Mouse (Mus musculus) limb, embryonic 10.5 days (tissue): Measurements from ENCODE around the gene Olfr175-ps1. TPM values are rescaled to one million over a fixed set of nuclear protein-coding genes. Genes with fewer than 3 reads are reported as not detected.

Experiments
- DNase-seq: peaks from one replicate; pipeline ENCODE4 v3.0.0-alpha.2; 2017; ENCODE audit warnings: low spot score
- H3K27ac ChIP-seq: fragments of 300-500 bp; sonication (generic); 2 replicates; pipeline ENCODE4 v1.5.1; 2016; ENCODE audit warnings: mild to moderate bottlenecking
- H3K27me3 ChIP-seq: fragments of 300-500 bp; sonication (generic); 2 replicates; pipeline ENCODE4 v1.6.1; 2016; ENCODE audit warnings: low read depth, mild to moderate bottlenecking; ENCODE audit not compliant: poor library complexity, severe bottlenecking
- H3K36me3 ChIP-seq: fragments of 300-500 bp; sonication (generic); 2 replicates; pipeline ENCODE4 v1.6.1; 2016; ENCODE audit warnings: mild to moderate bottlenecking, moderate library complexity
- H3K4me1 ChIP-seq: fragments of 300-500 bp; sonication (generic); 2 replicates; pipeline ENCODE4 v1.6.1; 2016
- H3K4me3 ChIP-seq: fragments of 300-500 bp; sonication (generic); 2 replicates; pipeline ENCODE4 v1.5.1; 2016; ENCODE audit warnings: mild to moderate bottlenecking, moderate library complexity
- H3K9me3 ChIP-seq: fragments of 300-500 bp; sonication (generic); replicated peaks from 2 replicates; pipeline ENCODE4 v1.6.1; 2016; ENCODE audit warnings: mild to moderate bottlenecking
- WGBS: fragments of 180-500 bp; shearing (Covaris S2); methylation state at CpG from one replicate; pipeline ENCODE4 v1.1.7; 2016; 5-methylcytosine and 5-hydroxymethylcytosine counted together
- polyA plus RNA-seq: library from polyadenylated mRNA; unstranded; fragments of >200 nt; fragmentation: Nextera tagmentation; extraction: Ambion mirVana; gene quantifications from 2 replicates; pipeline ENCODE4 v1.2.1, GENCODE M21; 2016

The Olfr175-ps1 gene
- not detected in 2 replicates for polyA plus RNA-seq

DNA sequence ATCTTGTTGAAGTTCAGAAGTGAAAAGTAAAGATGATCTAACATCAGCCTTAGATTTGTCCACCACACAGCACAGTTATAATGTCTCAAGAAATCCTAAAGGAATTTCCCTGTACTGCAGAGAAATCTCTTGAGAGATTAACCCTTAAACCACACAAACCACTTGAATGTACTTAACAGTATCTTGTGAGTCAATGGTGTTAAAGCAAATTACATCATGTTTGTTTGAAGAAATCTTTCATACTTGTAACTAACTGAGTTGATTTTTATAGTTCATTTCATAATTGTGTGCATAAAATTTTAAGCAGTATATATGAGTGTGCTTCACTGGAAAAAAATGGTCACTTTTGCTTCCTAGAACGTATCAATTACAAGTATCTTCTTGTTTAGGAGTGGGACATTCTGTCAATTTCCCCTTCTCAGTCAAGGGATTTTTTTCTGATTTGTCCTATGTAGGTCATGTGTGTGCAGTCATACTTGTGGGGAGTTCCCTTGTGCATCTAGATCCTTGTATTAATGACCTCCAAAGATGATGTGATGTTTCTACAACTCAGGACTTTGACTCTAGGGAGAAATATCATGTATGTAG lies at the start of gene Olfr175-ps1:
Gene Olfr175-ps1, minus strand, starts transcription at position 51 of the 588 bp plus-strand sequence.
- DNase-seq = no peak
- WGBS = 83% methylated on average over 1 of the region's 1 CpGs

DNA sequence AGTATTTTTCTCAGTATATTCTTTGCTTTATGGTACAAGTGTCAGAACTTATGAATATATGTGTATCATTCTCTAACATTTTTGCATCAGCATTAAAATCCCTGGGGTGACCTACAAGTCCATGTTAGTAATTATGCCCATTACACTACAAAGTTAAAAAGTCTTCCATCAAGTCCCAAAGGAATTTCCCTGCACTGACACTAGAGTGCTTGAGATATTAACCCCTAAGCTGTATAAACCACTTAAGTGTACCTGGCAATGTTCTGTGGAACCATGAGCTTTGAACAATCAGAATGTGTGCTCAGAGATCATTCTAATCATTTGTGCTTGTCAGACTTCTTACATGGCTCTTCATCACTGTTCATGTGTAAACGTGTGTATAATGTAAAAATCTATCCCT lies 48.1 kb upstream of the Olfr175-ps1 start, which contains the start of gene Olfr177:
Gene Olfr177, minus strand, starts transcription at position 101 of the 400 bp plus-strand sequence.
- H3K27me3 ChIP-seq = no peaks in the 10 kb centered on the region
- H3K27ac ChIP-seq = no peak within 1 kb of the TSS
- no peaks in the 10 kb centered on the region for H3K36me3 ChIP-seq
- H3K4me3 ChIP-seq = no peak within 1 kb of the TSS
- H3K9me3 ChIP-seq = no peaks in the 10 kb centered on the region
- WGBS = 76% methylated on average over 1 of the region's 1 CpGs
- H3K4me1 ChIP-seq = no peaks in the 10 kb centered on the region
- no peak for DNase-seq

More for the DNA sequence above, at the start of gene Olfr175-ps1:
- Histone ChIP-seq H3K4me3 (no peak within 1 kb of the TSS), H3K36me3 (no peaks in the 10 kb centered on the region), H3K9me3 (no peaks in the 10 kb centered on the region), H3K27me3 (no peaks in the 10 kb centered on the region), H3K4me1 (no peaks in the 10 kb centered on the region), H3K27ac (no peak within 1 kb of the TSS)

DNA sequence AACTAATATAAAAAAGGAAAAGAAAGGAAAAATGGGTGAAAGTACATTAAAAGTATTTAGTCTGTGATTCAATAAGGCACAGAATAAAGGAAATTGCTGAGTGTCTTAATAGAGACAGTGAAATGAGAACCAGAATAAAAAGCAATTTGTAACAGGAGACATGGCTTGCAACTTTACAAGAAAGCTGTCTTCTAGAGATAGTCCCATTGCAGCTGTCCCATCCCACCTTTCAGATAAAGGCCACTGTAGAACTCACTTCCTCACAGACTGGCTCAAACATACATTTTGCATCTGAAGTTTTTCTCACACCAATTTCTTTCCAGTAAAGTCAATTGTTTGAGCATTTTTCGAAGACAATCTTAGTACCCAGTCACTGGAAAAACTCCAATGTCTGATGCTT lies 34.9 kb upstream of the Olfr175-ps1 start:
- H3K9me3 ChIP-seq = no peaks in the 10 kb centered on the region
- 71% methylated on average over 1 of the region's 1 CpGs for WGBS

DNA sequence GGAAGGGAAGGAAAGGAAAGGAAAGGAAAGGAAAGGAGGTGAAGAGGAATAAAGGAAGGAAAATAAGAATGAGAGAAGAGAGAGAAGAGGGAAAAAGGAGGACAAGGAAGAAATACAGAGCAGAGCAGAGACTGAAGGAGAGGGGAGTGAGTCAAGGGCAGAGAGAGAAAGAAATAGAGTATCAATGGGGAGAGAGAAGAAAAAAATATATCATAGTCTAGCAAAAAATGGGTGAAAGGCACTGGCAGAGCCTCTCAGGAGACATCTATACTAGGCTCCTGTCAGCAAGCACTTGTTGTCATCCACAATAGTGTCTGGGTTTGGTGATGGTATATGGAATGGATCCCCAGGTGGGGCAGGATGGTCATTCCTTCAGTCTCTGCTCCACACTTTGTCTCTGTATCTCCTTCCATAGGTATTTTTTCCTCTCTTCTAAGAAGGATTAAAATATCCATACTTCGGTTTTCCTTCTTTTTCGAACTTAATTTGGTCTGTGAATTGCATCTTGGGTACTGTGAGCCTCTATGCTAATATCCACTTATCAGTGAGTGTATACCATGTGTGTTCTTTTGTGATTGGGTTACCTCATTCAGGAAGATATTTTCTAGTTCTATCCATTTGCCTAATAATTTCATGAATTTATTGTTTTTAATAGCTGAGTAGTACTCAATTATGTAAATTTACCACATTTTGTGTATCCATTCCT lies 33.6 kb upstream of the Olfr175-ps1 start:
- Histone ChIP-seq H3K4me1 (no peaks in the 10 kb centered on the region), H3K27me3 (no peaks in the 10 kb centered on the region), H3K4me3 (no peak overlapping the region), H3K36me3 (no peaks in the 10 kb centered on the region), H3K27ac (no peak overlapping the region), H3K9me3 (no peaks in the 10 kb centered on the region)
- DNase-seq = no peak
- 93% methylated on average over 2 of the region's 2 CpGs for WGBS

More for the DNA sequence above, 34.9 kb upstream of the Olfr175-ps1 start:
- no peaks in the 10 kb centered on the region for H3K36me3 ChIP-seq
- no peaks in the 10 kb centered on the region for H3K4me1 ChIP-seq
- no peak overlapping the region for H3K4me3 ChIP-seq
- no peak for DNase-seq
- no peak overlapping the region for H3K27ac ChIP-seq
- H3K27me3 ChIP-seq = no peaks in the 10 kb centered on the region

DNA sequence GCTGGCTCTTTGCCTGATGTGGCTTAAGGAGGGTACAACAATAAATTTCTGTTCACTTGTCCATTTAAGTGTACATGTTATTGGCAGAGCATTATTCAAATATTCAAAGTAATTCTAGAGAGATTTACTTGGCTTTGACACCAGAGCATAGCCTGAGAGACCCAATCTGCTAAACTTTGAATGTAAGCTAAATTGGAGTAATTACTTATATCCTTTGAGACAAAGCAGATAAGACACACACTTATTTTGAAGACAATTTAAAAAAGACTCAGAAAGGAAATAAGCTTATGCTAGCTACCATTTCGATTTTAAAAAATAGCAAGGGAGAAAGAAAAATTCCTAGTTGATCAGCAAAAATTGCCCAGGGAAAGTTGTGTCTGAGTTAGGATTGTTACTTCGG lies 26.4 kb downstream of the Olfr175-ps1 start, which contains the start of gene Olfr173:
Gene Olfr173, minus strand, starts transcription at position 101 of the 400 bp plus-strand sequence.
- Histone ChIP-seq H3K27me3 (no peaks in the 10 kb centered on the region), H3K36me3 (no peaks in the 10 kb centered on the region), H3K27ac (no peak within 1 kb of the TSS), H3K9me3 (no peaks in the 10 kb centered on the region), H3K4me1 (no peaks in the 10 kb centered on the region), H3K4me3 (no peak within 1 kb of the TSS)
- 77% methylated on average over 2 of the region's 2 CpGs for WGBS
- no peak for DNase-seq

Other genes with a start within 250 kb of the Olfr175-ps1 start
- gene Gm813, start 209.8 kb downstream of the Olfr175-ps1 start, polyA plus RNA-seq = not detected in 2 replicates
- gene E330017A01Rik, start 188.0 kb downstream of the Olfr175-ps1 start, polyA plus RNA-seq = not detected in 2 replicates
- 26.6 and 29.7 TPM in 2 replicates for gene Cpox, start 156.5 kb downstream of the Olfr175-ps1 start, polyA plus RNA-seq
- gene Gpr15, start 107.7 kb downstream of the Olfr175-ps1 start, polyA plus RNA-seq = 0.11 TPM in 1 of 2 replicates, not detected in the other
- 92.9 and 108 TPM in 2 replicates for gene Cldnd1, start 98.9 kb downstream of the Olfr175-ps1 start, polyA plus RNA-seq
- gene Olfr172, start 63.6 kb downstream of the Olfr175-ps1 start, polyA plus RNA-seq = not detected in 2 replicates
- gene Olfr173, start 26.5 kb downstream of the Olfr175-ps1 start, polyA plus RNA-seq = not detected in 2 replicates
- not detected in 2 replicates for gene Olfr177, start 48.0 kb upstream of the Olfr175-ps1 start, polyA plus RNA-seq
- not detected in 2 replicates for gene Olfr178, start 65.3 kb upstream of the Olfr175-ps1 start, polyA plus RNA-seq
- not detected in 2 replicates for gene Olfr181, start 102.0 kb upstream of the Olfr175-ps1 start, polyA plus RNA-seq
- not detected in 2 replicates for gene Olfr180, start 102.6 kb upstream of the Olfr175-ps1 start, polyA plus RNA-seq
- gene Olfr183, start 168.6 kb upstream of the Olfr175-ps1 start, polyA plus RNA-seq = not detected in 2 replicates
- gene Olfr186, start 203.5 kb upstream of the Olfr175-ps1 start, polyA plus RNA-seq = not detected in 2 replicates
- gene Olfr187, start 213.0 kb upstream of the Olfr175-ps1 start, polyA plus RNA-seq = not detected in 2 replicates